Mouse (Mus musculus): ENCODE results near the gene Olig3. TPM values are rescaled to one million over a fixed set of nuclear protein-coding genes. Genes with fewer than 3 reads are reported as not detected.

The Olig3 gene
- total RNA-seq (2014; rRNA removed) (not detected in 2 replicates), polyA plus RNA-seq (2012; rRNA removed) (not detected in 2 replicates)

- no peak for DNase-seq (ENCODE audit: extremely low read depth, low read depth, low spot score)
- Histone ChIP-seq H3K4me3 (ENCODE audit: insufficient read depth, low read depth, low read length) (no peak within 1 kb of the TSS), H3K27ac (replicated peaks; ENCODE audit: insufficient read depth, low read depth, low read length) (no peak within 1 kb of the TSS), H3K79me2 (ENCODE audit: control insufficient read depth, insufficient read depth, low read length) (no peaks in the 10 kb centered on the region), H3K4me1 (ENCODE audit: control insufficient read depth, insufficient read depth, low read length) (no peaks in the 10 kb centered on the region), H3K27me3 (ENCODE audit: control insufficient read depth, insufficient read depth, low read length) (peaks cover 24% of the 10 kb centered on the region), H3K36me3 (ENCODE audit: control insufficient read depth, insufficient read depth, low read length) (no peaks in the 10 kb centered on the region), H3K9ac (ENCODE audit: low read depth, low read length) (no peak within 1 kb of the TSS)
- WGBS, result 7% methylated on average over 9 of the region's 9 CpGs
- TF ChIP-seq POLR2A (IDR thresholded peaks at IDR 0.05; ENCODE audit: extremely low read depth, insufficient read depth, low read length), result no peak
- no peak for TF ChIP-seq CTCF (IDR thresholded peaks at IDR 0.05; ENCODE audit: low read depth, low read length)
These were observed at the start of gene Olig3 for GRCm38 (mm10) chr10:19356071-19356583. Gene Olig3 (plus strand): TSS chr10:19356533.

- no peaks in the 10 kb centered on the region for H3K27me3 ChIP-seq (ENCODE audit: control insufficient read depth, insufficient read depth, low read length)
- no peak overlapping the region for H3K4me3 ChIP-seq (ENCODE audit: insufficient read depth, low read depth, low read length)
- no peak for TF ChIP-seq CTCF (IDR thresholded peaks at IDR 0.05; ENCODE audit: low read depth, low read length)
- TF ChIP-seq POLR2A (IDR thresholded peaks at IDR 0.05; ENCODE audit: extremely low read depth, insufficient read depth, low read length), result no peak
- no peak overlapping the region for H3K27ac ChIP-seq (replicated peaks; ENCODE audit: insufficient read depth, low read depth, low read length)
- no peak overlapping the region for H3K9ac ChIP-seq (ENCODE audit: low read depth, low read length)
- H3K36me3 ChIP-seq (ENCODE audit: control insufficient read depth, insufficient read depth, low read length), result no peaks in the 10 kb centered on the region
- 40% methylated on average over 5 of the region's 5 CpGs for WGBS
- no peaks in the 10 kb centered on the region for H3K79me2 ChIP-seq (ENCODE audit: control insufficient read depth, insufficient read depth, low read length)
- DNase-seq (ENCODE audit: extremely low read depth, low read depth, low spot score), result no peak
- no peaks in the 10 kb centered on the region for H3K4me1 ChIP-seq (ENCODE audit: control insufficient read depth, insufficient read depth, low read length)
These were observed 46.5 kb upstream of the Olig3 start for GRCm38 (mm10) chr10:19309681-19310395.

- Histone ChIP-seq H3K36me3 (ENCODE audit: control insufficient read depth, insufficient read depth, low read length) (no peaks in the 10 kb centered on the region), H3K27ac (replicated peaks; ENCODE audit: insufficient read depth, low read depth, low read length) (no peak overlapping the region), H3K4me1 (ENCODE audit: control insufficient read depth, insufficient read depth, low read length) (no peaks in the 10 kb centered on the region), H3K4me3 (ENCODE audit: insufficient read depth, low read depth, low read length) (no peak overlapping the region), H3K79me2 (ENCODE audit: control insufficient read depth, insufficient read depth, low read length) (no peaks in the 10 kb centered on the region), H3K9ac (ENCODE audit: low read depth, low read length) (no peak overlapping the region), H3K27me3 (ENCODE audit: control insufficient read depth, insufficient read depth, low read length) (no peaks in the 10 kb centered on the region)
- TF ChIP-seq CTCF (IDR thresholded peaks at IDR 0.05; ENCODE audit: low read depth, low read length) (no peak), POLR2A (IDR thresholded peaks at IDR 0.05; ENCODE audit: extremely low read depth, insufficient read depth, low read length) (no peak)
- DNase-seq (ENCODE audit: extremely low read depth, low read depth, low spot score), result no peak
- WGBS, result 19% methylated on average over 5 of the region's 5 CpGs
These were observed 45.9 kb upstream of the Olig3 start for GRCm38 (mm10) chr10:19310471-19310870.

GRCm38 (mm10) chr10:19317962-19318812, 38.1 kb upstream of the Olig3 start:
- no peaks in the 10 kb centered on the region for H3K27me3 ChIP-seq (ENCODE audit: control insufficient read depth, insufficient read depth, low read length)
- no peaks in the 10 kb centered on the region for H3K4me1 ChIP-seq (ENCODE audit: control insufficient read depth, insufficient read depth, low read length)
- H3K36me3 ChIP-seq (ENCODE audit: control insufficient read depth, insufficient read depth, low read length), result no peaks in the 10 kb centered on the region
- 72% methylated on average over 19 of the region's 19 CpGs for WGBS
- H3K4me3 ChIP-seq (ENCODE audit: insufficient read depth, low read depth, low read length), result no peak overlapping the region
- TF ChIP-seq POLR2A (IDR thresholded peaks at IDR 0.05; ENCODE audit: extremely low read depth, insufficient read depth, low read length) (no peak), CTCF (IDR thresholded peaks at IDR 0.05; ENCODE audit: low read depth, low read length) (no peak)
- DNase-seq (ENCODE audit: extremely low read depth, low read depth, low spot score), result no peak
- no peak overlapping the region for H3K27ac ChIP-seq (replicated peaks; ENCODE audit: insufficient read depth, low read depth, low read length)
- no peaks in the 10 kb centered on the region for H3K79me2 ChIP-seq (ENCODE audit: control insufficient read depth, insufficient read depth, low read length)
- no peak overlapping the region for H3K9ac ChIP-seq (ENCODE audit: low read depth, low read length)

- 84% methylated on average over 2 of the region's 2 CpGs for WGBS
- H3K4me3 ChIP-seq (ENCODE audit: insufficient read depth, low read depth, low read length), result no peak overlapping the region
- TF ChIP-seq POLR2A (IDR thresholded peaks at IDR 0.05; ENCODE audit: extremely low read depth, insufficient read depth, low read length), result no peak
- TF ChIP-seq CTCF (IDR thresholded peaks at IDR 0.05; ENCODE audit: low read depth, low read length), result no peak
These were observed 34.6 kb upstream of the Olig3 start for GRCm38 (mm10) chr10:19321781-19322180.

More at GRCm38 (mm10) chr10:19321781-19322180, 34.6 kb upstream of the Olig3 start:
- Histone ChIP-seq H3K9ac (ENCODE audit: low read depth, low read length) (no peak overlapping the region), H3K79me2 (ENCODE audit: control insufficient read depth, insufficient read depth, low read length) (no peaks in the 10 kb centered on the region), H3K36me3 (ENCODE audit: control insufficient read depth, insufficient read depth, low read length) (no peaks in the 10 kb centered on the region), H3K27me3 (ENCODE audit: control insufficient read depth, insufficient read depth, low read length) (no peaks in the 10 kb centered on the region), H3K27ac (replicated peaks; ENCODE audit: insufficient read depth, low read depth, low read length) (no peak overlapping the region), H3K4me1 (ENCODE audit: control insufficient read depth, insufficient read depth, low read length) (no peaks in the 10 kb centered on the region)
- no peak for DNase-seq (ENCODE audit: extremely low read depth, low read depth, low spot score)
